Comparison of ENCODE assay signal across 2 mouse cellular contexts in genomic region chr11:77958932-77959331, GRCm38 (mm10).
TF ChIP-seq lines count a peak whose summit lies in the region.

No protein-coding gene starts in this region.

TF ChIP-seq in CH12.LX, 34 proteins besides CTCF, POLR2A, EP300 and RAD21:
- TF ChIP-seq JUND (conservative IDR thresholded peaks at IDR 0.05; ENCODE audit: low read depth, low read length), result no peak
- no peak for TF ChIP-seq HCFC1 (IDR thresholded peaks at IDR 0.05; ENCODE audit: low read depth, low read length)
- TF ChIP-seq USF1 (IDR thresholded peaks at IDR 0.05; ENCODE audit: low read depth, low read length), result peak; percentile 68
- peak; percentile 62 for TF ChIP-seq USF2 (conservative IDR thresholded peaks at IDR 0.05; ENCODE audit: low read depth, low read length)

TF ChIP-seq in myocyte, 11 proteins besides CTCF, POLR2A, EP300 and RAD21:
- TF ChIP-seq USF1 (IDR thresholded peaks at IDR 0.05; ENCODE audit: low read depth) (peak; percentile 29), SRF (IDR thresholded peaks at IDR 0.05; ENCODE audit: control insufficient read depth, insufficient read length, low read depth) (no peak), E2F4 (IDR thresholded peaks at IDR 0.05; ENCODE audit: insufficient read depth) (no peak), POLR2AphosphoS2 (IDR thresholded peaks at IDR 0.05; ENCODE audit: insufficient read length, low read depth) (no peak)
